Mouse (Mus musculus) neural tube, embryonic 11.5 days (tissue): Measurements from ENCODE around the gene Lpp. TPM values are rescaled to one million over a fixed set of nuclear protein-coding genes. Genes with fewer than 3 reads are reported as not detected.

ENCODE experiments used
- ATAC-seq: fragments of 200-750 bp; cut with Nextera tagmentation; 2 replicates; pipeline ENCODE4 v1.8.0; 2017; ENCODE audit warnings: moderate number of reproducible peaks, mild to moderate bottlenecking, moderate TSS enrichment, moderate library complexity; ENCODE audit not compliant: insufficient read depth, low FRiP score, low TSS enrichment
- DNase-seq: peaks from one replicate; pipeline ENCODE4 v3.0.0-alpha.2; 2015; ENCODE audit warnings: low spot score
- H3K27ac ChIP-seq: fragments of 300-500 bp; sonication (generic); 2 replicates; pipeline ENCODE4 v1.5.1; 2014; ENCODE audit warnings: low read depth, mild to moderate bottlenecking, low read length
- H3K27me3 ChIP-seq: fragments of 300-500 bp; sonication (generic); 2 replicates; pipeline ENCODE4 v1.6.1; 2014; ENCODE audit warnings: mild to moderate bottlenecking, low read length, mixed read lengths; ENCODE audit not compliant: control insufficient read depth, insufficient read depth
- H3K36me3 ChIP-seq: fragments of 300-500 bp; sonication (generic); 2 replicates; pipeline ENCODE4 v1.6.1; 2014; ENCODE audit warnings: mild to moderate bottlenecking, low read length, moderate library complexity, mixed read lengths; ENCODE audit not compliant: control insufficient read depth, insufficient read depth
- H3K4me1 ChIP-seq: fragments of 300-500 bp; sonication (generic); 2 replicates; pipeline ENCODE4 v1.6.1; 2014; ENCODE audit warnings: low read length, mixed read lengths; ENCODE audit not compliant: control insufficient read depth, insufficient read depth
- H3K4me2 ChIP-seq: fragments of 300-500 bp; sonication (generic); 2 replicates; pipeline ENCODE4 v1.6.1; 2014; ENCODE audit warnings: low read depth, mild to moderate bottlenecking, moderate library complexity
- H3K4me3 ChIP-seq: fragments of 300-500 bp; sonication (generic); 2 replicates; pipeline ENCODE4 v1.5.1; 2014; ENCODE audit warnings: low read depth, low read length
- H3K9ac ChIP-seq: fragments of 300-500 bp; sonication (generic); 2 replicates; pipeline ENCODE4 v1.6.1; 2014; ENCODE audit warnings: mild to moderate bottlenecking, low read length
- H3K9me3 ChIP-seq: fragments of 300-500 bp; sonication (generic); 2 replicates; pipeline ENCODE4 v1.6.1; 2016; ENCODE audit warnings: low read length; ENCODE audit not compliant: control insufficient read depth
- WGBS: fragments of 180-500 bp; shearing (Covaris S2); extraction: QIAGEN DNeasy Blood & Tissue Kit; methylation state at CpG from one replicate; pipeline ENCODE4 v1.1.7; 2014; 5-methylcytosine and 5-hydroxymethylcytosine counted together
- polyA plus RNA-seq: library from polyadenylated mRNA; unstranded; fragments of >200 nt; fragmentation: Nextera tagmentation; extraction: Ambion mirVana; gene quantifications from 2 replicates; pipeline ENCODE4 v1.2.1, GENCODE M21; 2014

Lpp gene
- polyA plus RNA-seq, 1 experiment from 2014 or later, result 21.7 TPM

GRCm38 (mm10) chr16:24881981-24882775 is 488.9 kb downstream of the Lpp start:
- H3K9ac ChIP-seq, result no peak overlapping the region
- no peaks in the 10 kb centered on the region for H3K9me3 ChIP-seq
- no peak overlapping the region for H3K4me3 ChIP-seq
- H3K36me3 ChIP-seq, result no peaks in the 10 kb centered on the region
- DNase-seq (no peak), ATAC-seq (no peak)
- no peaks in the 10 kb centered on the region for H3K4me1 ChIP-seq
- no peak overlapping the region for H3K4me2 ChIP-seq
- H3K27me3 ChIP-seq, result no peaks in the 10 kb centered on the region
- H3K27ac ChIP-seq, result no peak overlapping the region
- 78% methylated on average over 3 of the region's 3 CpGs for WGBS

GRCm38 (mm10) chr16:24884017-24884416 is 490.7 kb downstream of the Lpp start:
- Histone ChIP-seq H3K4me3 (no peak overlapping the region), H3K27me3 (no peaks in the 10 kb centered on the region), H3K9ac (no peak overlapping the region), H3K4me1 (no peaks in the 10 kb centered on the region), H3K9me3 (no peaks in the 10 kb centered on the region), H3K36me3 (no peaks in the 10 kb centered on the region), H3K27ac (no peak overlapping the region), H3K4me2 (no peak overlapping the region)
- ATAC-seq (no peak), DNase-seq (no peak)

GRCm38 (mm10) chr16:24886346-24886745 is 493.0 kb downstream of the Lpp start:
- Histone ChIP-seq H3K36me3 (no peaks in the 10 kb centered on the region), H3K4me3 (no peak overlapping the region), H3K27ac (no peak overlapping the region), H3K4me2 (no peak overlapping the region), H3K9ac (no peak overlapping the region), H3K9me3 (no peaks in the 10 kb centered on the region), H3K27me3 (no peaks in the 10 kb centered on the region), H3K4me1 (no peaks in the 10 kb centered on the region)
- DNase-seq (no peak), ATAC-seq (no peak)
- 63% methylated on average over 3 of the region's 3 CpGs for WGBS

- no peak for DNase-seq
- Histone ChIP-seq H3K27ac (no peak overlapping the region), H3K4me2 (no peak overlapping the region), H3K9ac (no peak overlapping the region), H3K4me1 (no peaks in the 10 kb centered on the region), H3K27me3 (no peaks in the 10 kb centered on the region), H3K4me3 (no peak overlapping the region), H3K9me3 (no peaks in the 10 kb centered on the region), H3K36me3 (no peaks in the 10 kb centered on the region)
- 68% methylated on average over 7 of the region's 7 CpGs for WGBS
- ATAC-seq, result no peak
Observed at GRCm38 (mm10) chr16:24886943-24887342, 493.6 kb downstream of the Lpp start.

- no peaks in the 10 kb centered on the region for H3K27me3 ChIP-seq
- H3K9ac ChIP-seq, result no peak overlapping the region
- no peak overlapping the region for H3K4me3 ChIP-seq
- 42% methylated on average over 6 of the region's 6 CpGs for WGBS
- DNase-seq, result no peak
- no peaks in the 10 kb centered on the region for H3K4me1 ChIP-seq
- no peak overlapping the region for H3K4me2 ChIP-seq
- no peak overlapping the region for H3K27ac ChIP-seq
- H3K9me3 ChIP-seq, result no peaks in the 10 kb centered on the region
- no peak for ATAC-seq
- H3K36me3 ChIP-seq, result no peaks in the 10 kb centered on the region
Observed at GRCm38 (mm10) chr16:24891453-24891852, 498.1 kb downstream of the Lpp start.

- Histone ChIP-seq H3K9me3 (no peaks in the 10 kb centered on the region), H3K9ac (no peak overlapping the region), H3K27me3 (no peaks in the 10 kb centered on the region), H3K27ac (no peak overlapping the region), H3K4me1 (0 out of 2 replicates have a peak, but pooled peaks cover under 1% of the 10 kb centered on the region), H3K4me3 (no peak overlapping the region), H3K4me2 (no peak overlapping the region), H3K36me3 (no peaks in the 10 kb centered on the region)
- WGBS, result 82% methylated on average over 5 of the region's 5 CpGs
- DNase-seq, result no peak
- no peak for ATAC-seq
Observed at GRCm38 (mm10) chr16:24895160-24895559, 501.9 kb downstream of the Lpp start.

GRCm38 (mm10) chr16:24897641-24898040 is 504.3 kb downstream of the Lpp start:
- Histone ChIP-seq H3K36me3 (no peaks in the 10 kb centered on the region), H3K4me1 (0 out of 2 replicates have a peak, but pooled peaks cover 6% of the 10 kb centered on the region), H3K27me3 (no peaks in the 10 kb centered on the region), H3K9me3 (no peaks in the 10 kb centered on the region), H3K27ac (no peak overlapping the region), H3K4me2 (no peak overlapping the region), H3K9ac (no peak overlapping the region), H3K4me3 (no peak overlapping the region)
- no peak for ATAC-seq
- no peak for DNase-seq
- WGBS, result 76% methylated on average over 3 of the region's 3 CpGs

- 26% methylated on average over 2 of the region's 2 CpGs for WGBS
- H3K4me2 ChIP-seq, result no peak overlapping the region
- H3K9me3 ChIP-seq, result no peaks in the 10 kb centered on the region
- H3K27ac ChIP-seq, result no peak overlapping the region
- H3K4me1 ChIP-seq, result 0 out of 2 replicates have a peak, but pooled peaks cover 6% of the 10 kb centered on the region
- H3K4me3 ChIP-seq, result no peak overlapping the region
- no peak overlapping the region for H3K9ac ChIP-seq
- H3K36me3 ChIP-seq, result no peaks in the 10 kb centered on the region
- no peaks in the 10 kb centered on the region for H3K27me3 ChIP-seq
- ATAC-seq, result no peak; the same call in 1 of the 2 replicates
- peak; percentile 22 for DNase-seq
Observed at GRCm38 (mm10) chr16:24900241-24900796, 507.0 kb downstream of the Lpp start.
